Mouse (Mus musculus) hindbrain, embryonic 16.5 days (tissue): ENCODE measurements around the gene Fam206a. TPM values are rescaled to one million over a fixed set of nuclear protein-coding genes. Genes with fewer than 3 reads are reported as not detected.

Experiments used
- ATAC-seq: fragments of 200-750 bp; cut with Nextera tagmentation; 2 replicates; pipeline ENCODE4 v1.8.0; 2017; ENCODE audit warnings: moderate TSS enrichment, moderate library complexity
- H3K27ac ChIP-seq: fragments of 300-500 bp; sonication (generic); 2 replicates; pipeline ENCODE4 v1.5.1; 2014; ENCODE audit warnings: low read depth, mild to moderate bottlenecking, control low read depth, low read length, moderate library complexity
- H3K27me3 ChIP-seq: fragments of 300-500 bp; sonication (generic); replicated peaks from 2 replicates; pipeline ENCODE4 v1.6.1; 2014; ENCODE audit warnings: low read length; ENCODE audit not compliant: control insufficient read depth, insufficient read depth
- H3K36me3 ChIP-seq: fragments of 300-500 bp; sonication (generic); 2 replicates; pipeline ENCODE4 v1.6.1; 2014; ENCODE audit warnings: mild to moderate bottlenecking, low read length, moderate library complexity, mixed read lengths; ENCODE audit not compliant: control insufficient read depth, insufficient read depth
- H3K4me1 ChIP-seq: fragments of 300-500 bp; sonication (generic); 2 replicates; pipeline ENCODE4 v1.6.1; 2014; ENCODE audit warnings: low read depth, low read length; ENCODE audit not compliant: control insufficient read depth, insufficient read depth
- H3K4me2 ChIP-seq: fragments of 300-500 bp; sonication (generic); 2 replicates; pipeline ENCODE4 v1.6.1; 2014; ENCODE audit warnings: mild to moderate bottlenecking, low read length, control low read depth, moderate library complexity
- H3K4me3 ChIP-seq: fragments of 300-500 bp; sonication (generic); 2 replicates; pipeline ENCODE4 v1.5.1; 2014; ENCODE audit warnings: mild to moderate bottlenecking, low read length, control low read depth, moderate library complexity
- H3K9ac ChIP-seq: fragments of 300-500 bp; sonication (generic); 2 replicates; pipeline ENCODE4 v1.6.1; 2014; ENCODE audit warnings: low read depth, mild to moderate bottlenecking, control low read depth, low read length, moderate library complexity
- H3K9me3 ChIP-seq: fragments of 300-500 bp; sonication (generic); 2 replicates; pipeline ENCODE4 v1.6.1; 2014; ENCODE audit warnings: mild to moderate bottlenecking, low read length, moderate library complexity; ENCODE audit not compliant: control insufficient read depth
- WGBS: fragments of 180-500 bp; shearing (Covaris S2); extraction: QIAGEN DNeasy Blood & Tissue Kit; methylation state at CpG from one replicate; pipeline ENCODE4 v1.1.7; 2014; 5-methylcytosine and 5-hydroxymethylcytosine counted together
- polyA plus RNA-seq: library from polyadenylated mRNA; unstranded; fragments of >200 nt; fragmentation: Nextera tagmentation; extraction: Ambion mirVana; gene quantifications from 2 replicates; pipeline ENCODE4 v1.2.1, GENCODE M21; 2015

Gene Fam206a
- polyA plus RNA-seq, 1 experiment from 2014 or later, result 13.1 TPM

GRCm38 (mm10) chr4:56831998-56832397, 29.9 kb downstream of the Fam206a start:
- no peak for ATAC-seq
- 86% methylated on average over 7 of the region's 7 CpGs for WGBS
- Histone ChIP-seq H3K27me3 (no peaks in the 10 kb centered on the region), H3K4me1 (no peaks in the 10 kb centered on the region), H3K9ac (no peak overlapping the region), H3K36me3 (peaks cover 34% of the 10 kb centered on the region), H3K9me3 (no peaks in the 10 kb centered on the region), H3K27ac (no peak overlapping the region), H3K4me2 (no peak overlapping the region), H3K4me3 (no peak overlapping the region)

GRCm38 (mm10) chr4:56837661-56838060, 35.5 kb downstream of the Fam206a start:
- 88% methylated on average over 6 of the region's 6 CpGs for WGBS
- no peaks in the 10 kb centered on the region for H3K9me3 ChIP-seq
- no peaks in the 10 kb centered on the region for H3K27me3 ChIP-seq
- H3K9ac ChIP-seq, result no peak overlapping the region
- H3K27ac ChIP-seq, result no peak overlapping the region
- H3K4me2 ChIP-seq, result no peak overlapping the region
- no peaks in the 10 kb centered on the region for H3K4me1 ChIP-seq
- no peak overlapping the region for H3K4me3 ChIP-seq
- ATAC-seq, result no peak
- H3K36me3 ChIP-seq, result peaks cover 29% of the 10 kb centered on the region

- no peak overlapping the region for H3K4me3 ChIP-seq
These were observed 38.2 kb downstream of the Fam206a start for GRCm38 (mm10) chr4:56840297-56840696.

GRCm38 (mm10) chr4:56842501-56842900, 40.4 kb downstream of the Fam206a start:
- peaks cover 20% of the 10 kb centered on the region for H3K36me3 ChIP-seq
- no peak for ATAC-seq
- 71% methylated on average over 7 of the region's 7 CpGs for WGBS

More at GRCm38 (mm10) chr4:56840297-56840696, 38.2 kb downstream of the Fam206a start:
- H3K9ac ChIP-seq, result no peak overlapping the region
- no peak for ATAC-seq
- no peaks in the 10 kb centered on the region for H3K4me1 ChIP-seq
- WGBS, result 90% methylated on average over 3 of the region's 3 CpGs
- no peak overlapping the region for H3K4me2 ChIP-seq
- H3K9me3 ChIP-seq, result peaks cover 2% of the 10 kb centered on the region; the same call in 1 of the 2 replicates
- no peak overlapping the region for H3K27ac ChIP-seq
- H3K36me3 ChIP-seq, result peaks cover 27% of the 10 kb centered on the region
- no peaks in the 10 kb centered on the region for H3K27me3 ChIP-seq

GRCm38 (mm10) chr4:56843963-56844362, 41.8 kb downstream of the Fam206a start:
- Histone ChIP-seq H3K27me3 (no peaks in the 10 kb centered on the region), H3K27ac (no peak overlapping the region), H3K36me3 (peaks cover 20% of the 10 kb centered on the region), H3K4me3 (no peak overlapping the region), H3K4me2 (no peak overlapping the region), H3K9me3 (peaks cover 2% of the 10 kb centered on the region; the same call in 1 of the 2 replicates), H3K4me1 (no peaks in the 10 kb centered on the region), H3K9ac (no peak overlapping the region)
- 91% methylated on average over 2 of the region's 2 CpGs for WGBS
- ATAC-seq, result no peak

More at GRCm38 (mm10) chr4:56842501-56842900, 40.4 kb downstream of the Fam206a start:
- peaks cover 2% of the 10 kb centered on the region; the same call in 1 of the 2 replicates for H3K9me3 ChIP-seq
- H3K4me2 ChIP-seq, result no peak overlapping the region
- H3K27me3 ChIP-seq, result no peaks in the 10 kb centered on the region
- H3K4me1 ChIP-seq, result no peaks in the 10 kb centered on the region
- H3K4me3 ChIP-seq, result no peak overlapping the region
- H3K9ac ChIP-seq, result no peak overlapping the region
- no peak overlapping the region for H3K27ac ChIP-seq

- Histone ChIP-seq H3K4me3 (no peak overlapping the region), H3K9ac (no peak overlapping the region), H3K9me3 (peaks cover 2% of the 10 kb centered on the region; the same call in 1 of the 2 replicates), H3K36me3 (peaks cover 20% of the 10 kb centered on the region), H3K4me2 (no peak overlapping the region), H3K27me3 (no peaks in the 10 kb centered on the region), H3K4me1 (no peaks in the 10 kb centered on the region), H3K27ac (no peak overlapping the region)
- 92% methylated on average over 4 of the region's 4 CpGs for WGBS
- ATAC-seq, result no peak
These were observed 42.8 kb downstream of the Fam206a start for GRCm38 (mm10) chr4:56844911-56845310.

GRCm38 (mm10) chr4:56845896-56846533, 43.9 kb downstream of the Fam206a start:
- H3K9ac ChIP-seq, result no peak overlapping the region
- peaks cover 2% of the 10 kb centered on the region; the same call in 1 of the 2 replicates for H3K9me3 ChIP-seq
- H3K4me3 ChIP-seq, result no peak overlapping the region
- no peak overlapping the region for H3K4me2 ChIP-seq
- no peaks in the 10 kb centered on the region for H3K27me3 ChIP-seq
- no peak for ATAC-seq
- peaks cover 4% of the 10 kb centered on the region; the same call in 1 of the 2 replicates for H3K4me1 ChIP-seq
- 64% methylated on average over 12 of the region's 12 CpGs for WGBS
- peaks cover 15% of the 10 kb centered on the region for H3K36me3 ChIP-seq
- no peak overlapping the region for H3K27ac ChIP-seq

- H3K4me3 ChIP-seq, result no peak overlapping the region
- WGBS, result 92% methylated on average over 3 of the region's 3 CpGs
These were observed 45.3 kb downstream of the Fam206a start for GRCm38 (mm10) chr4:56847400-56847799.

GRCm38 (mm10) chr4:56848044-56848443, 45.9 kb downstream of the Fam206a start:
- H3K27ac ChIP-seq, result no peak overlapping the region
- H3K4me3 ChIP-seq, result no peak overlapping the region
- no peak for ATAC-seq
- no peak overlapping the region for H3K9ac ChIP-seq
- H3K36me3 ChIP-seq, result peaks cover 13% of the 10 kb centered on the region
- H3K4me2 ChIP-seq, result no peak overlapping the region
- peaks cover 2% of the 10 kb centered on the region; the same call in 1 of the 2 replicates for H3K9me3 ChIP-seq
- 91% methylated on average over 6 of the region's 6 CpGs for WGBS
- no peaks in the 10 kb centered on the region for H3K27me3 ChIP-seq
- H3K4me1 ChIP-seq, result peaks cover 4% of the 10 kb centered on the region; the same call in 1 of the 2 replicates

More at GRCm38 (mm10) chr4:56847400-56847799, 45.3 kb downstream of the Fam206a start:
- Histone ChIP-seq H3K4me2 (no peak overlapping the region), H3K27me3 (no peaks in the 10 kb centered on the region), H3K36me3 (peaks cover 13% of the 10 kb centered on the region), H3K9ac (no peak overlapping the region), H3K9me3 (peaks cover 2% of the 10 kb centered on the region; the same call in 1 of the 2 replicates), H3K4me1 (peaks cover 4% of the 10 kb centered on the region; the same call in 1 of the 2 replicates), H3K27ac (no peak overlapping the region)
- ATAC-seq, result no peak
